Mouse (Mus musculus) urinary bladder, postnatal 4 days (tissue): ENCODE measurements around the gene Gm20388.

Experiments
- DNase-seq, 2 experiments: peaks; one replicate each; pipeline ENCODE4 v3.0.0; 2021 to 2022; ENCODE audit warnings: low spot score in 2 of 2

Gm20388 gene

DNA sequence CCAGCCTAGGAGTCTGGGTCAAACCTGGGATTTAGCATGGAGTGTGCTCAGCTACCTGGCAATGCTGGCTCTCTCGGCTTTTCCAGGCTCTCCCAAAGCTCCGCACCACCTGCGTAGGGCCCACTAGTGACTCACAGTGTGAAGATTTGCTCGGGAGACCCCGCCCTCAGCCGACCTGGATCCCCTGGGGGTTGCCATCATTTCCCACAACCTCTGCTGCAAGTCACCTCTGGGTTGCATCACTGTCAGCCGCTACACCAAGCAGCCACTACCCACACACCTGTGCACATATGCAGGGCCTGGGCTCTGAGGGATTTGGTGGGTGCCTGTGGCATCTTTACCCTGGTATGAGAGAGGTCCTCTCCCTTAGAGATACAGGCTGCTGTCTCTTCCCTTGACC is 557.0 kb downstream of the Gm20388 start:
- no peak for DNase-seq

GRCm38 (mm10) chr8:120470170-120470569 is 559.5 kb downstream of the Gm20388 start:
- DNase-seq, result no peak

- no peak for DNase-seq
Observed at GRCm38 (mm10) chr8:120471166-120471565, 560.5 kb downstream of the Gm20388 start.

- DNase-seq, result no peak
Observed at GRCm38 (mm10) chr8:120471752-120472151, 561.1 kb downstream of the Gm20388 start.

GRCm38 (mm10) chr8:120472230-120472629 is 561.6 kb downstream of the Gm20388 start:
- DNase-seq, result no peak

- DNase-seq, result no peak
Observed at GRCm38 (mm10) chr8:120473729-120474364, 563.2 kb downstream of the Gm20388 start.

DNA sequence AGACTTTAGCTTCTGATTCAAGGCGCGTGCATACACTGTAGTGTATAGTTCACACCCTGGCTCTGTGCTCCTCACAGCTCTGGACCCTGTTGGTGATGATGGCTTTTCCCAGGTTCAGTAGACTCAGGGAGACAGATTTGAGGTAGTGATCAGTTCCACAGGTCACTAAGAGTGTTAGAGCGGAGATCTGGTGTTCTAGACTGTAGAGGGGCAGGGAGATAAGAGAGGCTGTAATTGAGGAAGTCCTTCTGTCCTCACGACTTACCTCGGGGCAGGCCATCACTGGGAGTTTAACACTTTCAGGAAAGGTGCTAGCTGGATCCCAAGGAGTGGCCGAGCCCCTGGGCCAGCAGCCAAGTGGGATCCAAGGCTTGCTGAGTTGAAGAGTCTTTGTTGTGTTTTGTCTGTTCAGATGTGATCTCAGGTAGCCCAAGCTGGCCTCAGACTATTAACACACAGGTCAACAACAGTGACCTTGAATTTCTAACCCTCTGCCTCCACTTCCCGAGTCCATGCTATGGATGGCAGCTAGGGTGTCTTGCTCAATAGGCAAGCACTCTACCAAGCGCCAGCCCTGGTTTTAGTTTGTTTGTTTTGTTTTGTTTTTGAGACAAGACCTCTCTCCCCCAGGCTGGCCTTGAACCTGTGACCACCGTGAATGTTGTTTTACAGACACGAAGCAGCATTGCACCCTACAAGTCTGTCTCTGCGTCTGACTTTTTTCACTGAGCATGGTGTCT is 564.0 kb downstream of the Gm20388 start:
- DNase-seq, result no peak

DNA sequence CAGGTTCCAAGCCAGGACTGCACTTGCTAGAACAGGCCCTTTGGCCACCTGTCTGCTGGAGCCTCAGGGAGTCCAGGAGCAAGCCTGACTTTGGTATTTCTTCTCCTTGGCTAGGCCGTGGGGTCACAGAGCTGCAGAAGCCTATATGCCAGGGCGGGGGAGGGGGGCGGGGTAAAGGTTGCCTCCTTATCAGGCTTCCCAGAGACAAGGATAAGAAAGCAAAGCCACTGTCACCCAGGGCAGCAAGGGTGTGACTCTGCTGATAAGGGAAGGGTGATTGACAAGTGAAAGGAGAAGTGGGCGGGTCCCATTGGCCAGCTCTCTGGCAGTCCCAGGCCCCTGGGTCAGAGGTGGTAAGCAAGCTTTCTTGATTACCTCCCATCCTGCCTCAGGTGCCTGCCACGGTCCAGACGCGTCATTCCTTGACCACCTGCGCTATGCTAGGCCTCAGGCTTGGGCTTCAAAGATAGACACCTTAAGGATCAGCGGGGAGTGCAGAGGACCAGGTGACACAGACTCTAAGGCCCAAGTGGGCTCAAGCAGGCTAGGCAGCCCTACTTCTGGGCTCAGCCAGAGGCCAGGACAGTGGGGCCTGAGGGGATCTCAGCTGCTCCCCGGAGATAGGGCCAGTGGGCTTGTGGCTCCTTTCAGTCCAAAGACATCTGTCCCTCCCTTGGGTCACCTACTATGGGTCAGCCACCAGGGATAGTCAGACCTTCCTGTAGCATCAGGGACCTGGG is 565.0 kb downstream of the Gm20388 start:
- no peak for DNase-seq

DNA sequence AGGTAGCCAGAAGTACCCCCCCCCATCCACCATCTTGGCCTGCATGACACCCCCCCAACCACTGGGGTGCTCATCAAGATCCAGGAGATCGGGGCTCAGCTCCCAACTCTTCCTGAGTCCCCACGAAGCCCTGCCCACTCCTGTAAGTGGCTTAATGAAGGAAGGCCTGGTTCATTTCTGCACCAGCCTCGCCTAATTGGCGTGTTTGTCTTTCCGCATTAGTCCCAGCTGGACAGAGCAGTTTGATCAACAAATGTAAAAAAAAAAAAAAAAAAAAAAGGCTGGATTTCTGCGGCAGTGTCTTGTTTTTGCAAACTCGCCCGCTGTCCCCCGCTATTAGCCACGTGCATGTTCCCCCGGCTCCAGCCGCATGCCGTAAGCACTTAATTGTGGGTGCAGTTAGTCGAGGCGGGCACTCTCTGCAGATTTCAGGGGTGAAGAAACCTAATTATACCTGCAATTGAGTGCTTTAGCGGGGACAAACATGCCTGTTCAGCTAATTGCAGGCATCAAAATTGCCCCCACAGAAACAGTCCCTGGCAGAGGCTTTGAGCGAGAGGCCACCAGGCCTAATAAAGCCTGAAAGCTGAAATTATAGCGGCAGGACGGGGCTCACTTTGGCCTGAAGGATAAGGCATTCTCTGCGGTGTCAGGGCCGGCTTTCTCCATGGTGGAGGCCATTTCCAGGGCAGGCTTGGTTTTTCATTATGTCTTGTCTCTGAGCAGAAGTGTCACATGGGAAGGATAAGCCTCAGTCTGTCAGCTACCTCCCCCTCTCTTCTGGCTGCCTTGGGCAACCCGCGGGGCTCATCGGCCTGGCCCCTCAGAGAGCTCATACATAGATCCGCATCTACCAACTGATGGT is 566.3 kb downstream of the Gm20388 start:
- no peak for DNase-seq

- DNase-seq, result no peak
Observed at GRCm38 (mm10) chr8:120478754-120479153, 568.1 kb downstream of the Gm20388 start.

DNA sequence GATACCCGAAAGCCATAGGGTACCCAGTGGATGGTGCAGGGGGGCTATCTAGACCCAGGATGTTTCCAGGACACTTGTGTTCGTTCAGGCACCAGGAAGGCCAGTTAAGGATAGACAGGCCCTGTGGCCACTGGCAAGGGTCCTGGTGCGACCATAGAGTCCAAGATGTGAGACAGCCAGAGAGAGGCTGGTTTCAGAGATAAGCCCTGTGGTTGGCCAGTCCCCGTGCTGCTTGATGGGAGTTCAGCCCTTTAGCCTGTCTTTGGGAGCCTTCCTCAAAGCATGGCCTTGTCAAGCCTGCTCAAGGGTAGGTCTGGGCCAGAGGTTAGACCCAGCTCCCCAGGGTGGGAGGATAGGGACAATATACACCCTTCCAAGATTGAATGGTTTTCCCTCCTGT is 569.0 kb downstream of the Gm20388 start:
- no peak for DNase-seq

- no peak for DNase-seq
Observed at GRCm38 (mm10) chr8:120482015-120482689, 571.5 kb downstream of the Gm20388 start.

DNA sequence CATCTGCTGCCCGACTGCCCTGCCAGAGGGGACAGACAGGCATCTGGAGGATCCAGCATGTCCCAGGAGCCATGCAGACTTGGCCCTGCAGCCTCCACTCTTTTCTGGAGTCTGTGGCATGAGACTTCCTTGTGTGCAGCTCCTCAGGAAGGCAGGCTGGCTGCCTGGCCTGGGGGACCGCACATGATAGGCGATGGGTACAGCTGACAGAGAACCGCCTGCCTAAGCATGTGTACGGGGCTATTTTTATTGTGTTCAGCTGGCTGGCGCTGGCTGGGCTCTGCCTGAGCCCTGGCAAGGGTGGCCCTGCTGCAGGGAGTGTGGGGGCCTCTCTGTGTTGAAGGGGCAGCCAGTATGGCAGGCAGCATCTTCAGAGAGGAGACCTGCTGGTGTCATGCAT is 573.8 kb downstream of the Gm20388 start:
- DNase-seq, result no peak

DNA sequence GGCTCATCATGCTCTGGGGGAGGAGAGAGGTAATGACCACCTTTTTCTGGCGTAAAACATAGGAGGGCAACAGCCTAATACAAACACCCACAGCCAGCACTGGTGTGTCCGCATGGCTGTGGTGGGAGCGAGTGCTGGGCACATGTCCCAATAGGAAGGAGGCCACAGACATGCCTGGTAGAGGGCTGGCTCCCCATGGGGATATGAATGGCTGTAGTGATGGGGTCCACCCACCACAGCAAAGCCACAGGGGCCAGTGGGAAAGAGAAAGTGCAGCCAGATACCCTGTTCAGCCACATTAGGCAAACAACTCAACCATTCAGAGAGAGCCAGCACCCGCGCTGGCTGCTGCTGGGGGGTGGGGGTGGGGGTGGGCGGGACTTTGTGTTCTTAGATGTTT is 574.5 kb downstream of the Gm20388 start:
- no peak for DNase-seq

DNA sequence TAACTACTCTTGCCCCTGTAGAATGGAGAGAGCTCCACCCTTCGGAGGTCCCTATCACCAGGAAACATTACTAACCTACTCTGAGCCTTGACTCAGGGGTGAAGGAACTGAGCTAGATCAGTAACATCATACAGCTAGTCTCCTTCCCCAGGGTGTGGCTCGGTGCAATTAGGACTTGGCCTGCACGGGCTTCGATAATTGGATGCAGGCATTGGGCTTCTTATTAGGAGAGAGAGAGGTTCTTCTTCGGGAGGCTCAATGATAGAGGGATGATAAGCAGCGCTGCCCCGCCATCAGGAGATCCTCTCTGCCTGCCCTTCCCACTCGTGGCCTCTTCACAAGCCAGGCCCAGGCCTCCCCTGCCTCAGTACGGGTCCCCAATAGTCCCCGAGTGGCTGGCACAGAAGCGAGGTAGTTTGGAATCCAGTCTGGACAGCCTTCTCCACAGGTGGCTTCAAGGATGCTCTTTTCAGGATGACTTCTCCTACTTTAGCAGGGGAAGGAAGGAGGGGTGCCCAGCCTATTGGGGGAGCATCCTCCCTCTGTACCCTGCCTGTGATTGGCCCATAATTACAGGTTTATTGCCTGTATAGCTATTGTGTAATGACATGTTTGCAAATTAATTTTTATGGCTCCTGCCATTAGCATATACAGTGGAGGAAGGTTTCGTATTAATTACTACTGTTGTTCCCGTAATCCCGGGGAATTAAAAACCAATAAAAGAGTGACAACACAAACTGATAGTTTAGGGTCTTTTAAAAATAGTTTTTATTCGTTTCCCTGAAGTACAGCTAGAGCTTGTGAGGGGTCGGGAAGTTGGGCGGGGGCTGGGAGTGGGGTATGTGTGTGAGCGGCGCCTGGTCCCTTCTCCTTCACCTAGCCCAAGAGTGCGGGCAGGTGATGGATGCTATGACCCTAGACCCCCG is 575.2 kb downstream of the Gm20388 start:
- DNase-seq, result no peak

DNA sequence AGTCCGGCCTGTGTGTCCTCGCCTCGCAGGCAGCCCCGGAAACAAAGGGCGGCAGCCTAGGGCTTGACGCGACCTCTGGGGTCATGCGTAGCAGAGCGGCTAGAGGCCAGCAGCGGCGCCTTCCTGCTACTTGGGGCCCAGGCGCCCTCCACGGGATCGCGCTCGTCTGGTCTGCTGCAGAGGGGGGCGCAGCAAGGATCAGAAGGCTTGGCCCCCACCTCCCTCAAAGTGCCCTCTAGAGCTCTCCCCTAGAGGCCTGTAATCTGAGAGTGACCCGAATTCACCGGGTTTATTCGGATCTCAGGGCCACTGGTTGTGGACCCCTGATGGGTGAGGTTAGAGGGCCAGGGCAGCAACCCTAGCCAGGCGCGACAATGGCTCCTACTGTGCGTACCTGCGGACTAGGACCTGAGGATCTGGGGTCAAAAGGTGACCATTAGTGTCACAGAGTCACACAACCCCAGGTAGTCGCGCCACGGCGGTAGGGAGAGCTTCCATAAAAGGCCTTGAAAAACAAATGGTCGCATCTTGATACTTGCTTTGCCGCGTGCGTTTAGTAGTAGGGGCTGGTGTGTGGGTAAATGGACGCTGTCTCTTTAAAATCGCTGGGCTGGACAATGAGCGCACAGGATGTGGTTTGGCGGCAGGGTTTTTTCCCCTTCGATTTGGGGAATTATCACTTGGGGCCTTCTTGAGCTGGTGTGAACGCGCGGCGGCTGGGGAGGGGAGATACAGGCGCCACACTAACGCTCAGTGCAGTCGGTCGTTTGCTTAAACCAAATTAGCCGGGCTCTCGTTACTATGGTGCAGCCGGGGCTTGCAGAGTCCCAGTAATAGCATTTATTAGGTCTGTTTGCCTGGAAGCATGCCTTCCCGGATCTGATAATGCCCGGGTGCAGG is 576.1 kb downstream of the Gm20388 start:
- no peak for DNase-seq

DNA sequence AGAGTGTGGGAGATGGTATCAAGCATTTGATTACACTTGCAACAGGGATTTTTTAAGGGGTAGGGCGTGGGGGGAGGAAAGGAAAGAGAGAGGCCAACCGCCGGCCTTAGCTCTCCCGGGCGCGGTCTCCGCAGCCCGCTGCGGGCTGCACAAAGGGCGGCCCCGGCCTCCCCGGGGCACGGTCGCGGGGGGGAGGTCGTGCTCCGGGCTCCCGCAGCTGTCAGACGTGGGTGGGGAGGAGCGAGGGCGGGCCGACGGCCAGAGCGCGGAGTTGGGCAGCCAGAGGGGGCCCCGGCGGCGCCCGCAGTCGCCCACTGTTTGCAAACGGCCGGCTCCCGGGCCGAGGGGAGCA is 576.7 kb downstream of the Gm20388 start:
- peak in 1 of 2 experiments; percentile 57 for DNase-seq

- peak in 1 of 2 experiments; percentile 50 for DNase-seq
Observed at GRCm38 (mm10) chr8:120487729-120488510, 577.3 kb downstream of the Gm20388 start.
